Mouse (Mus musculus) bone marrow, adult 2 months (tissue): ENCODE data around the gene Slc16a8.

ENCODE experiments used
- CTCF ChIP-seq: fragments of 200-500 bp; IDR thresholded peaks from 2 replicates; pipeline ENCODE4 v1.5.1; 2011; ENCODE audit warnings: low read length, control low read depth; ENCODE audit not compliant: control insufficient read depth, insufficient read depth
- POLR2A ChIP-seq: fragments of 200-500 bp; IDR thresholded peaks from 2 replicates; pipeline ENCODE4 v1.6.1; 2011; ENCODE audit warnings: low read depth, mild to moderate bottlenecking, control low read depth, low read length, borderline replicate concordance; ENCODE audit not compliant: control insufficient read depth

GRCm38 (mm10) chr15:79303725-79304124 lies 49.2 kb upstream of the Slc16a8 start:
- TF ChIP-seq CTCF (no peak), POLR2A (no peak)
